Mouse (Mus musculus) hindbrain, embryonic 11.5 days (tissue): ENCODE measurements around the gene Ccdc171. TPM values are rescaled to one million over a fixed set of nuclear protein-coding genes. Genes with fewer than 3 reads are reported as not detected.
"Not testable (repeated sequence)": the region's sequence is repeated elsewhere in the genome, so short reads cannot be mapped to it uniquely, and the experiment has no call there.

Source experiments
- ATAC-seq: fragments of 200-750 bp; cut with Nextera tagmentation; 2 replicates; pipeline ENCODE4 v1.8.0; 2017; ENCODE audit warnings: mild to moderate bottlenecking, moderate TSS enrichment, moderate library complexity; ENCODE audit not compliant: low FRiP score
- DNase-seq: peaks from one replicate; pipeline ENCODE4 v3.0.0-alpha.2; 2015; ENCODE audit warnings: low spot score
- H3K27ac ChIP-seq: fragments of 300-500 bp; sonication (generic); 2 replicates; pipeline ENCODE4 v1.5.1; 2014; ENCODE audit warnings: mild to moderate bottlenecking, low read depth, low read length
- H3K27me3 ChIP-seq: fragments of 300-500 bp; sonication (generic); 2 replicates; pipeline ENCODE4 v1.6.1; 2014; ENCODE audit warnings: mild to moderate bottlenecking, low read length, moderate library complexity, mixed read lengths; ENCODE audit not compliant: control insufficient read depth, insufficient read depth
- H3K36me3 ChIP-seq: fragments of 300-500 bp; sonication (generic); 2 replicates; pipeline ENCODE4 v1.6.1; 2014; ENCODE audit warnings: mild to moderate bottlenecking, low read length, moderate library complexity, mixed read lengths; ENCODE audit not compliant: control insufficient read depth, insufficient read depth
- H3K4me1 ChIP-seq: fragments of 300-500 bp; sonication (generic); replicated peaks from 2 replicates; pipeline ENCODE4 v1.6.1; 2014; ENCODE audit warnings: low read length, mixed read lengths; ENCODE audit not compliant: control insufficient read depth, insufficient read depth
- H3K4me2 ChIP-seq: fragments of 300-500 bp; sonication (generic); replicated peaks from 2 replicates; pipeline ENCODE4 v1.6.1; 2014; ENCODE audit warnings: mild to moderate bottlenecking, low read depth, low read length
- H3K4me3 ChIP-seq: fragments of 300-500 bp; sonication (generic); 2 replicates; pipeline ENCODE4 v1.5.1; 2014; ENCODE audit warnings: low read depth, low read length
- H3K9ac ChIP-seq: fragments of 300-500 bp; sonication (generic); 2 replicates; pipeline ENCODE4 v1.6.1; 2014; ENCODE audit warnings: low read depth, low read length
- H3K9me3 ChIP-seq: fragments of 300-500 bp; sonication (generic); 2 replicates; pipeline ENCODE4 v1.6.1; 2016; ENCODE audit warnings: low read length; ENCODE audit not compliant: control insufficient read depth
- WGBS: fragments of 180-500 bp; shearing (Covaris S2); extraction: QIAGEN DNeasy Blood & Tissue Kit; methylation state at CpG from one replicate; pipeline ENCODE4 v1.1.7; 2014; 5-methylcytosine and 5-hydroxymethylcytosine counted together
- polyA plus RNA-seq: library from polyadenylated mRNA; unstranded; fragments of >200 nt; fragmentation: Nextera tagmentation; extraction: Ambion mirVana; gene quantifications from 2 replicates; pipeline ENCODE4 v1.2.1, GENCODE M21; 2014

Gene Ccdc171
- polyA plus RNA-seq, 1 experiment from 2014 or later, result 4.5 TPM

- ATAC-seq, result peak; percentile 69
- H3K9ac ChIP-seq, result no peak overlapping the region
These were observed 24.3 kb upstream of the Ccdc171 start for GRCm38 (mm10) chr4:83501037-83501430.

GRCm38 (mm10) chr4:83509600-83509999 is 15.7 kb upstream of the Ccdc171 start:
- H3K4me1 ChIP-seq, result no peaks in the 10 kb centered on the region
- no peak overlapping the region for H3K9ac ChIP-seq
- H3K9me3 ChIP-seq, result no peaks in the 10 kb centered on the region
- ATAC-seq (no peak), DNase-seq (no peak)
- H3K4me2 ChIP-seq, result no peak overlapping the region
- H3K36me3 ChIP-seq, result no peaks in the 10 kb centered on the region
- H3K27ac ChIP-seq, result no peak overlapping the region
- 64% methylated on average over 2 of the region's 2 CpGs for WGBS
- H3K27me3 ChIP-seq, result no peaks in the 10 kb centered on the region
- no peak overlapping the region for H3K4me3 ChIP-seq

More at GRCm38 (mm10) chr4:83501037-83501430, 24.3 kb upstream of the Ccdc171 start:
- H3K27me3 ChIP-seq, result no peaks in the 10 kb centered on the region
- H3K4me2 ChIP-seq, result peak overlapping the region; percentile 19
- 0 out of 2 replicates have a peak overlapping the region, but pooled peaks have one; percentile 20 for H3K27ac ChIP-seq
- H3K4me1 ChIP-seq, result no peaks in the 10 kb centered on the region
- DNase-seq, result peak; percentile 25
- H3K9me3 ChIP-seq, result no peaks in the 10 kb centered on the region
- no peaks in the 10 kb centered on the region for H3K36me3 ChIP-seq
- WGBS, result 27% methylated on average over 7 of the region's 7 CpGs
- H3K4me3 ChIP-seq, result 0 out of 2 replicates have a peak overlapping the region, but pooled peaks have one; percentile 12

GRCm38 (mm10) chr4:83511083-83511482 is 14.3 kb upstream of the Ccdc171 start:
- no peak for ATAC-seq
- H3K27ac ChIP-seq, result no peak overlapping the region
- H3K9me3 ChIP-seq, result no peaks in the 10 kb centered on the region
- WGBS, result 36% methylated on average over 8 of the region's 8 CpGs
- DNase-seq, result no peak
- no peaks in the 10 kb centered on the region for H3K27me3 ChIP-seq
- H3K4me2 ChIP-seq, result no peak overlapping the region
- H3K4me3 ChIP-seq, result no peak overlapping the region
- no peaks in the 10 kb centered on the region for H3K36me3 ChIP-seq
- H3K9ac ChIP-seq, result no peak overlapping the region
- no peaks in the 10 kb centered on the region for H3K4me1 ChIP-seq

DNA sequence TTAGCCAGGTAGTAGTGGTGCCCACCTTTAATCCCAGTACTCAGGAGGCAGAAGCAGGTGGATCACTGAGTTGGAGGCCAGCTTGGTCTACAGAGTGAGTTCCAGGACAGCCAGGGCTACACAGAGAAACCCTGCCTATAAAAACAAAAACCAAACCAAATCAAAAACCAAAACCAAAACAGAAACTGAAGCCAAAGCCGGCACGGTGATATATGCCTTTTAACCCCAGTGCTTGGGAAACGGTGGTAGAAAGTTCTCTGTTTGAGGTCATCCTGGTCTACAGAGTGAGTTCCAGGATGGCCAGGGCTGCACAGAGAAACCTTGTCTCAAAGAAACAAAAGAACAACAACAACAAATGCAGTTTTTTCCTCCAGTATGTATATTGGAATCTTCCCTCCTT is 13.1 kb upstream of the Ccdc171 start:
- DNase-seq (no peak), ATAC-seq (no peak)
- H3K9ac ChIP-seq, result no peak overlapping the region
- H3K4me1 ChIP-seq, result no peaks in the 10 kb centered on the region
- no peak overlapping the region for H3K4me3 ChIP-seq
- H3K4me2 ChIP-seq, result no peak overlapping the region
- no peak overlapping the region for H3K27ac ChIP-seq
- no peaks in the 10 kb centered on the region for H3K9me3 ChIP-seq
- no peaks in the 10 kb centered on the region for H3K27me3 ChIP-seq
- H3K36me3 ChIP-seq, result no peaks in the 10 kb centered on the region
- WGBS, result 91% methylated on average over 3 of the region's 3 CpGs

- no peak overlapping the region for H3K9ac ChIP-seq
- no peaks in the 10 kb centered on the region for H3K27me3 ChIP-seq
These were observed 12.7 kb upstream of the Ccdc171 start for GRCm38 (mm10) chr4:83512644-83513043.

DNA sequence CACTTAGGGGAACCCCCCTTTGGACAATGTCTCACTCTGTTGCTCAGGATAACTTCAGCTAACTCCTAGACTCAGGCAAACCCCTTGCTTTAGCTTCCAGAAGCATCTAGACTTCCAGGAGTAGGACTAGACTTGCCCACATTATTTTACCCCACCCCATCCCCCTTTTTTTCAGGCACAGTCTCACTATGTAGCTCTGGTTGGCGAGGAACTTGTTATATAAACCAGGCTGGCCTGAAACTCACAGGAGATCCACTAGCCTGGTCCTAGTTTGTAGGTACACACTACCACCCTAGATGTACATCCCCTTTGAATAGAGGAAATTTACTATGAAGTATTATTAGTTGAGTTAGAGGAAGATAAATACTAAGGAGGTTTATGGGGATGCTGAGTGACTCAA is 11.2 kb upstream of the Ccdc171 start:
- Histone ChIP-seq H3K4me3 (no peak overlapping the region), H3K4me2 (no peak overlapping the region), H3K27ac (no peak overlapping the region), H3K9me3 (no peaks in the 10 kb centered on the region), H3K4me1 (no peaks in the 10 kb centered on the region), H3K9ac (no peak overlapping the region), H3K27me3 (no peaks in the 10 kb centered on the region), H3K36me3 (no peaks in the 10 kb centered on the region)
- ATAC-seq (no peak), DNase-seq (no peak)
- 74% methylated on average over 1 of the region's 1 CpGs for WGBS

More at GRCm38 (mm10) chr4:83512644-83513043, 12.7 kb upstream of the Ccdc171 start:
- DNase-seq (no peak), ATAC-seq (no peak)
- no peak overlapping the region for H3K4me2 ChIP-seq
- H3K9me3 ChIP-seq, result no peaks in the 10 kb centered on the region
- no peak overlapping the region for H3K27ac ChIP-seq
- no peaks in the 10 kb centered on the region for H3K36me3 ChIP-seq
- no peak overlapping the region for H3K4me3 ChIP-seq
- H3K4me1 ChIP-seq, result no peaks in the 10 kb centered on the region
- 78% methylated on average over 2 of the region's 2 CpGs for WGBS

GRCm38 (mm10) chr4:83514976-83515669 is 10.2 kb upstream of the Ccdc171 start:
- H3K9ac ChIP-seq, result no peak overlapping the region
- no peak for ATAC-seq
- WGBS, result 85% methylated on average over 10 of the region's 10 CpGs
- no peak overlapping the region for H3K4me3 ChIP-seq
- H3K27me3 ChIP-seq, result no peaks in the 10 kb centered on the region
- no peaks in the 10 kb centered on the region for H3K9me3 ChIP-seq
- DNase-seq, result peak; percentile 19
- no peaks in the 10 kb centered on the region for H3K36me3 ChIP-seq
- no peak overlapping the region for H3K4me2 ChIP-seq
- no peaks in the 10 kb centered on the region for H3K4me1 ChIP-seq
- H3K27ac ChIP-seq, result no peak overlapping the region

DNA sequence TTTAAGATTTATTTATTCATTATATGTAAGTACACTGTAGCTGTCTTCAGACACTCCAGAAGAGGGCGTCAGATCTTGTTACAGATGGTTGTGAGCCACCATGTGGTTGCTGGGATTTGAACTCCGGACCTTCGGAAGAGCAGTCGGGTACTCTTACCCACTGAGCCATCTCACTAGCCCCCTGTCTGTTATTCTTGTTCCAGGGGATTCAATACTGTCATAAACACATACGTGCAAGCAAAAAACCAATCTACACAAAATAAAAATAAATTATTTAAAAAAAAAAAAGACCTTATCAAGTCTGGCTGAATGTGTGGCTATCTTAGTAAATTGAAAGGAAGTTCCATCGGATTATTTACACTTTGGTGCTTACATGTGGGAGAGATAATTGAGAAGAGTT is 9.2 kb upstream of the Ccdc171 start:
- H3K27me3 ChIP-seq, H3K9me3 ChIP-seq, ATAC-seq, H3K4me3 ChIP-seq, H3K36me3 ChIP-seq, H3K4me2 ChIP-seq, H3K9ac ChIP-seq, DNase-seq, H3K27ac ChIP-seq, H3K4me1 ChIP-seq: not testable (repeated sequence)
- WGBS, result 95% methylated on average over 5 of the region's 6 CpGs

- WGBS, result 72% methylated on average over 2 of the region's 2 CpGs
- no peak overlapping the region for H3K4me3 ChIP-seq
- H3K9ac ChIP-seq, result no peak overlapping the region
- no peak overlapping the region for H3K27ac ChIP-seq
- DNase-seq, result no peak
- H3K4me2 ChIP-seq, result no peak overlapping the region
- peaks cover 2% of the 10 kb centered on the region; the same call in 1 of the 2 replicates for H3K4me1 ChIP-seq
- no peaks in the 10 kb centered on the region for H3K27me3 ChIP-seq
- H3K36me3 ChIP-seq, result no peaks in the 10 kb centered on the region
- no peaks in the 10 kb centered on the region for H3K9me3 ChIP-seq
- no peak for ATAC-seq
These were observed 6.2 kb upstream of the Ccdc171 start for GRCm38 (mm10) chr4:83519148-83519547.
